Mouse (Mus musculus) forebrain, embryonic 11.5 days (tissue): ENCODE measurements around the gene Map2k1. TPM values are rescaled to one million over a fixed set of nuclear protein-coding genes. Genes with fewer than 3 reads are reported as not detected.
"Not testable (repeated sequence)": the region's sequence is repeated elsewhere in the genome, so short reads cannot be mapped to it uniquely, and the experiment has no call there.

Source experiments
- ATAC-seq: fragments of 200-750 bp; cut with Nextera tagmentation; replicated peaks from 2 replicates; pipeline ENCODE4 v1.8.0; 2017; ENCODE audit warnings: moderate TSS enrichment; ENCODE audit not compliant: low FRiP score
- DNase-seq: peaks from one replicate; pipeline ENCODE4 v3.0.0-alpha.2; 2017; ENCODE audit warnings: low spot score
- H3K27ac ChIP-seq: fragments of 300-500 bp; sonication (generic); 2 replicates; pipeline ENCODE4 v1.5.1; 2014; ENCODE audit warnings: low read depth, low read length
- H3K27me3 ChIP-seq: fragments of 300-500 bp; sonication (generic); 2 replicates; pipeline ENCODE4 v1.6.1; 2014; ENCODE audit warnings: mild to moderate bottlenecking, low read length, mixed read lengths; ENCODE audit not compliant: control insufficient read depth, insufficient read depth
- H3K36me3 ChIP-seq: fragments of 300-500 bp; sonication (generic); 2 replicates; pipeline ENCODE4 v1.6.1; 2014; ENCODE audit warnings: mild to moderate bottlenecking, low read length, moderate library complexity, mixed read lengths; ENCODE audit not compliant: control insufficient read depth, insufficient read depth
- H3K4me1 ChIP-seq: fragments of 300-500 bp; sonication (generic); replicated peaks from 2 replicates; pipeline ENCODE4 v1.6.1; 2014; ENCODE audit warnings: low read length, mixed read lengths; ENCODE audit not compliant: control insufficient read depth, insufficient read depth
- H3K4me2 ChIP-seq: fragments of 300-500 bp; sonication (generic); 2 replicates; pipeline ENCODE4 v1.6.1; 2014; ENCODE audit warnings: low read depth, mild to moderate bottlenecking, low read length, moderate library complexity, mixed read lengths; ENCODE audit not compliant: severe bottlenecking
- H3K4me3 ChIP-seq: fragments of 300-500 bp; sonication (generic); 2 replicates; pipeline ENCODE4 v1.5.1; 2014; ENCODE audit warnings: low read depth, low read length
- H3K9ac ChIP-seq: fragments of 300-500 bp; sonication (generic); 2 replicates; pipeline ENCODE4 v1.6.1; 2014; ENCODE audit warnings: low read length
- H3K9me3 ChIP-seq: fragments of 300-500 bp; sonication (generic); 2 replicates; pipeline ENCODE4 v1.6.1; 2016; ENCODE audit warnings: low read length, mixed read lengths; ENCODE audit not compliant: control insufficient read depth
- WGBS: fragments of 180-500 bp; shearing (Covaris S2); extraction: QIAGEN DNeasy Blood & Tissue Kit; methylation state at CpG from one replicate; pipeline ENCODE4 v1.1.7; 2014; 5-methylcytosine and 5-hydroxymethylcytosine counted together
- polyA plus RNA-seq: library from polyadenylated mRNA; unstranded; fragments of >200 nt; fragmentation: Nextera tagmentation; extraction: Ambion mirVana; gene quantifications from 2 replicates; pipeline ENCODE4 v1.2.1, GENCODE M21; 2014

Gene Map2k1
- polyA plus RNA-seq, 1 experiment from 2014 or later: 67.7 TPM

DNA sequence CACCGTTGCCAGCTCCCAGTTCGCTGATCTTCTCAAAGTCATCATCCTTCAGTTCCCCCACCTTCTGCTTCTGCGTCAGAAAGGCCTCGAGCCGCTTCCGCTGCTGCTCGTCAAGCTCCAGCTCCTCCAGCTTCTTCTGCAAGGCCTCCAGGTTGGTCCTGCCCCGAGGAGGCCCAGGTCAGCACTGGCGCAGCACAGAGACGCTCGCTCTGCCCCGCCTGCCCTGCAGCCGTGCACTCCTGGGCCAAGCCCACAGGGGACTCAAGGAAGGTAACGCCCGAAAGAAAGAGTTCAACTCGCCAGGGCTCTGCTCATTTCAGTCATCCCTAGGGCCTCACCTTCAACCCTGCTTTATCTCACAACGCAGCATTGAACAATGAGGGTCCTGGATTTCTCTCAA is 39.0 kb downstream of the Map2k1 start:
- no peak overlapping the region for H3K9ac ChIP-seq
- DNase-seq (no peak), ATAC-seq (no peak)
- H3K4me3 ChIP-seq: no peak overlapping the region
- no peaks in the 10 kb centered on the region for H3K27me3 ChIP-seq
- H3K4me2 ChIP-seq: no peak overlapping the region
- no peaks in the 10 kb centered on the region for H3K9me3 ChIP-seq
- H3K36me3 ChIP-seq: no peaks in the 10 kb centered on the region
- WGBS: 91% methylated on average over 17 of the region's 17 CpGs
- no peaks in the 10 kb centered on the region for H3K4me1 ChIP-seq
- H3K27ac ChIP-seq: no peak overlapping the region

- WGBS: 89% methylated on average over 3 of the region's 3 CpGs
- DNase-seq (no peak), ATAC-seq (no peak)
- H3K27me3 ChIP-seq: no peaks in the 10 kb centered on the region
- H3K9ac ChIP-seq: no peak overlapping the region
- no peaks in the 10 kb centered on the region for H3K4me1 ChIP-seq
- H3K27ac ChIP-seq: no peak overlapping the region
- no peak overlapping the region for H3K4me3 ChIP-seq
- no peak overlapping the region for H3K4me2 ChIP-seq
- H3K9me3 ChIP-seq: no peaks in the 10 kb centered on the region
- H3K36me3 ChIP-seq: no peaks in the 10 kb centered on the region
These were observed 45.8 kb downstream of the Map2k1 start for GRCm38 (mm10) chr9:64207509-64208084.

DNA sequence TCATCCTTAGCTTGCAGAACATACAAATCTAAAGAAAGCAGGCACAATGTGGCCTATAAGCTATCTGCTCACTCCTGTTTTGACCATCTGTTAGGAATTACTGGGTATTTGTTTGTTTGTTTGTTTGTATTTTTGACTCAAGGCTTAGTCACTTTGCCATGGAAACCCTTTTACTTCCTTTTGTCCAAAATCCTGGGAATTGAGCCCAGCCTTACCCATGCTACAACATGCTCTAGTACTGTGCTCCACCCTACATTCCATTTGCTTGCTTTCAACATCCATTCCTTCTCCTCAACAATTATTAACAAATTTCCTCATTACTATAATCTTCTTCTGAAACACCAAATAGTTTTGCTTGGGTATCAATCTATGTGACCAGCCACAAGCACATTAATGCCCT is 50.6 kb downstream of the Map2k1 start:
- ATAC-seq: no peak
- no peak for DNase-seq
- no peak overlapping the region for H3K27ac ChIP-seq
- H3K4me1 ChIP-seq: no peaks in the 10 kb centered on the region
- H3K9ac ChIP-seq: no peak overlapping the region
- no peak overlapping the region for H3K4me3 ChIP-seq
- no peaks in the 10 kb centered on the region for H3K27me3 ChIP-seq
- no peak overlapping the region for H3K4me2 ChIP-seq
- H3K9me3 ChIP-seq: no peaks in the 10 kb centered on the region
- no peaks in the 10 kb centered on the region for H3K36me3 ChIP-seq

GRCm38 (mm10) chr9:64202331-64202730 is 51.1 kb downstream of the Map2k1 start:
- H3K4me2 ChIP-seq: no peak overlapping the region
- no peaks in the 10 kb centered on the region for H3K4me1 ChIP-seq
- no peak overlapping the region for H3K4me3 ChIP-seq
- no peaks in the 10 kb centered on the region for H3K9me3 ChIP-seq
- H3K27me3 ChIP-seq: no peaks in the 10 kb centered on the region
- H3K36me3 ChIP-seq: no peaks in the 10 kb centered on the region
- ATAC-seq: no peak
- no peak for DNase-seq
- no peak overlapping the region for H3K9ac ChIP-seq
- H3K27ac ChIP-seq: no peak overlapping the region

GRCm38 (mm10) chr9:64199897-64200296 is 53.5 kb downstream of the Map2k1 start:
- Histone ChIP-seq H3K9me3 (no peaks in the 10 kb centered on the region), H3K36me3 (no peaks in the 10 kb centered on the region), H3K27ac (no peak overlapping the region), H3K4me3 (no peak overlapping the region), H3K27me3 (no peaks in the 10 kb centered on the region), H3K4me2 (no peak overlapping the region), H3K4me1 (no peaks in the 10 kb centered on the region), H3K9ac (no peak overlapping the region)
- WGBS: 81% methylated on average over 2 of the region's 2 CpGs
- ATAC-seq (no peak), DNase-seq (no peak)

GRCm38 (mm10) chr9:64198763-64199418 is 54.5 kb downstream of the Map2k1 start:
- not testable (repeated sequence) for H3K36me3 ChIP-seq, H3K9ac ChIP-seq, H3K27me3 ChIP-seq, H3K4me2 ChIP-seq, H3K27ac ChIP-seq, H3K4me3 ChIP-seq, H3K4me1 ChIP-seq, ATAC-seq, DNase-seq, H3K9me3 ChIP-seq
- 90% methylated on average over 7 of the region's 7 CpGs for WGBS

GRCm38 (mm10) chr9:64198068-64198762 is 55.2 kb downstream of the Map2k1 start:
- 96% methylated on average over 5 of the region's 5 CpGs for WGBS
- ATAC-seq: no peak

DNA sequence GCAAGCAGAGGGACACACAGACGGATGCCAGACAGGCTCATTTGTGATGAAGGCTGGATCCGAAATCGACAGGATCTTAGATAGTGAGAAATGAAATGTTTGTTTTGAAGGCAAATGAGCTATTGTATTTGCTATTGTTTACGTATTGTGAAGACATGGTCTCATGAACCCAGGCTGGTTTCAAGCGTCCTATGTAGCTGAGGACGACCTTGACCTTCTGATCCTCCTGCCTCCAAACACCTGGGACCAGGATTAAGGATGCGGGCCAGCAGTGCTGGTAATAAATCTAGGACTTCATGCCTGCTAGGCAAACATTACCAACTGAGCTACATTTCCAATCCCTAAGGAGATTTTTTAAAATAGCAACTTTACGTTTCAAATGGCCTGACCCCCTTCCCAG is 55.9 kb downstream of the Map2k1 start:
- ATAC-seq (no peak), DNase-seq (no peak)
- no peaks in the 10 kb centered on the region for H3K4me1 ChIP-seq
- H3K9ac ChIP-seq: no peak overlapping the region
- 91% methylated on average over 8 of the region's 8 CpGs for WGBS
- H3K4me2 ChIP-seq: no peak overlapping the region
- no peak overlapping the region for H3K4me3 ChIP-seq
- no peak overlapping the region for H3K27ac ChIP-seq
- no peaks in the 10 kb centered on the region for H3K9me3 ChIP-seq
- H3K36me3 ChIP-seq: peaks cover 4% of the 10 kb centered on the region; the same call in 1 of the 2 replicates
- H3K27me3 ChIP-seq: no peaks in the 10 kb centered on the region

More at GRCm38 (mm10) chr9:64198068-64198762, 55.2 kb downstream of the Map2k1 start:
- no peaks in the 10 kb centered on the region for H3K27me3 ChIP-seq
- H3K27ac ChIP-seq: no peak overlapping the region
- H3K9me3 ChIP-seq: no peaks in the 10 kb centered on the region
- H3K9ac ChIP-seq: no peak overlapping the region
- H3K4me1 ChIP-seq: no peaks in the 10 kb centered on the region
- no peak for DNase-seq
- H3K4me3 ChIP-seq: no peak overlapping the region
- H3K4me2 ChIP-seq: no peak overlapping the region
- H3K36me3 ChIP-seq: no peaks in the 10 kb centered on the region
